Comparison of ENCODE assay signal across 9 mouse cellular contexts in genomic region chr3:118435248-118435647, GRCm38 (mm10).
DNase-seq lines count a peak whose midpoint lies in the region; ATAC-seq and TF ChIP-seq lines count a peak whose summit lies in the region.
"Had no signal": no experiment of that assay in that cellular context is flagged by ENCODE, and none has a peak within 500 bp of the region (broad histone marks: within the 10 kb centered on the region; RNA-seq: fewer than 3 reads in every experiment).

No protein-coding gene starts in this region.

- H3K27ac ChIP-seq in kidney, embryonic 16.5 days (ENCODE audit: low read length), result no peak overlapping the region
- no peak overlapping the region for H3K27ac ChIP-seq in embryonic facial prominence, embryonic 15.5 days (replicated peaks)
- no peak overlapping the region; the same call in 1 of the 2 replicates for H3K27ac ChIP-seq in hindbrain, postnatal 0 days
- H3K27ac ChIP-seq in neural tube, embryonic 12.5 days, result no peak overlapping the region

- TF ChIP-seq CTCF in hindbrain, postnatal 0 days (IDR thresholded peaks at IDR 0.05; ENCODE audit: low read depth), result no peak

- H3K4me2 ChIP-seq in kidney, embryonic 16.5 days (replicated peaks; ENCODE audit: low read depth, low read length), result peak overlapping the region; percentile 78
- H3K4me2 ChIP-seq in embryonic facial prominence, embryonic 15.5 days (replicated peaks), result peak overlapping the region; percentile 86
- H3K4me2 ChIP-seq in hindbrain, postnatal 0 days (ENCODE audit: low read depth, low read length), result peak overlapping the region; percentile 91
- peak overlapping the region; percentile 95 for H3K4me2 ChIP-seq in neural tube, embryonic 12.5 days (replicated peaks)

- H3K27me3 ChIP-seq in kidney, embryonic 16.5 days (ENCODE audit: insufficient read depth, low read length), result peaks cover 63% of the 10 kb centered on the region
- peaks cover 55% of the 10 kb centered on the region for H3K27me3 ChIP-seq in embryonic facial prominence, embryonic 15.5 days
- H3K27me3 ChIP-seq in hindbrain, postnatal 0 days (ENCODE audit: insufficient read depth, low read length), result no peaks in the 10 kb centered on the region
- peaks cover 7% of the 10 kb centered on the region; the same call in 1 of the 2 replicates for H3K27me3 ChIP-seq in neural tube, embryonic 12.5 days (replicated peaks)

- H3K36me3 ChIP-seq in kidney, embryonic 16.5 days (ENCODE audit: insufficient read depth, low read length), result no peaks in the 10 kb centered on the region
- no peaks in the 10 kb centered on the region for H3K36me3 ChIP-seq in embryonic facial prominence, embryonic 15.5 days
- no peaks in the 10 kb centered on the region for H3K36me3 ChIP-seq in hindbrain, postnatal 0 days (ENCODE audit: insufficient read depth, low read length)
- no peaks in the 10 kb centered on the region for H3K36me3 ChIP-seq in neural tube, embryonic 12.5 days

- H3K9ac ChIP-seq in kidney, embryonic 16.5 days (replicated peaks; ENCODE audit: low read length), result no peak overlapping the region
- H3K9ac ChIP-seq in embryonic facial prominence, embryonic 15.5 days, result no peak overlapping the region
- peak overlapping the region; percentile 19; the same call in 1 of the 2 replicates for H3K9ac ChIP-seq in hindbrain, postnatal 0 days (replicated peaks; ENCODE audit: low read length)
- H3K9ac ChIP-seq in neural tube, embryonic 12.5 days, result peak overlapping the region; percentile 59; the same call in 1 of the 2 replicates

- H3K4me3 ChIP-seq in kidney, embryonic 16.5 days (ENCODE audit: low read length), result peak overlapping the region; percentile 48
- H3K4me3 ChIP-seq in embryonic facial prominence, embryonic 15.5 days (replicated peaks), result peak overlapping the region; percentile 47
- H3K4me3 ChIP-seq in hindbrain, postnatal 0 days (ENCODE audit: low read length), result peak overlapping the region; percentile 57
- peak overlapping the region; percentile 47 for H3K4me3 ChIP-seq in neural tube, embryonic 12.5 days
- H3K4me3 ChIP-seq: erythroblast, embryonic 14.5 days had no signal

- ATAC-seq in kidney, embryonic 16.5 days (ENCODE audit: low FRiP score, low TSS enrichment), result no peak
- ATAC-seq in embryonic facial prominence, embryonic 15.5 days (ENCODE audit: insufficient number of reproducible peaks, low FRiP score, low TSS enrichment, low read depth), result no peak
- no peak for ATAC-seq in hindbrain, postnatal 0 days
- ATAC-seq in neural tube, embryonic 12.5 days (ENCODE audit: low FRiP score, low read depth), result no peak
- ATAC-seq in granulocyte monocyte progenitor cell, adult 5-6 weeks (replicated peaks; ENCODE audit: poor library complexity, severe bottlenecking), result no peak
- ATAC-seq in erythroid progenitor cell, adult 5-6 weeks (replicated peaks; ENCODE audit: low FRiP score, poor library complexity, severe bottlenecking), result no peak

- H3K9me3 ChIP-seq in kidney, embryonic 16.5 days (ENCODE audit: low read length), result no peaks in the 10 kb centered on the region
- H3K9me3 ChIP-seq in embryonic facial prominence, embryonic 15.5 days (replicated peaks), result no peaks in the 10 kb centered on the region
- H3K9me3 ChIP-seq in hindbrain, postnatal 0 days (ENCODE audit: low read length), result no peaks in the 10 kb centered on the region
- no peaks in the 10 kb centered on the region for H3K9me3 ChIP-seq in neural tube, embryonic 12.5 days

- DNase-seq in kidney, postnatal 4 days, result no peak
- DNase-seq in hindbrain, postnatal 0 days (ENCODE audit: low spot score), result no peak
- DNase-seq in right cerebral cortex, adult 18-20 months, result no peak

- H3K4me1 ChIP-seq in kidney, embryonic 16.5 days (ENCODE audit: insufficient read depth, low read length), result peaks cover 19% of the 10 kb centered on the region
- H3K4me1 ChIP-seq in embryonic facial prominence, embryonic 15.5 days, result peaks cover 17% of the 10 kb centered on the region
- no peaks in the 10 kb centered on the region for H3K4me1 ChIP-seq in hindbrain, postnatal 0 days (ENCODE audit: insufficient read depth, low read length)
- H3K4me1 ChIP-seq in neural tube, embryonic 12.5 days, result peaks cover 10% of the 10 kb centered on the region

- 11% methylated on average over 9 of the region's 9 CpGs for WGBS in kidney, embryonic 16.5 days
- 7% methylated on average over 9 of the region's 9 CpGs for WGBS in embryonic facial prominence, embryonic 15.5 days
- 12% methylated on average over 9 of the region's 9 CpGs for WGBS in hindbrain, postnatal 0 days
- 4% methylated on average over 9 of the region's 9 CpGs for WGBS in neural tube, embryonic 12.5 days

Comparison
In these comparisons a context has a peak if more than half of its experiments do, and no peak if none do; other contexts are left out.
1. H3K9ac ChIP-seq: peak in hindbrain, postnatal 0 days (single experiment) and neural tube, embryonic 12.5 days (single experiment); none in kidney, embryonic 16.5 days (single experiment) and embryonic facial prominence, embryonic 15.5 days (single experiment).
2. Peak in every context shown above with its lines, with median percentiles within 50 percentile points of each other: H3K4me2 ChIP-seq and H3K4me3 ChIP-seq.